Mouse (Mus musculus): ENCODE results near the gene Ifit2. TPM values are rescaled to one million over a fixed set of nuclear protein-coding genes. Genes with fewer than 3 reads are reported as not detected.

Ifit2 gene
- total RNA-seq (2021), result 1 to 10 TPM; 2.8 to 4.0 TPM
- long read RNA-seq, experiment 1, partial matches to known transcripts, result 2 of 4 reads
- long read RNA-seq, experiment 1, other reads (novel, unspliced or antisense), result 2 of 4 reads
- long read RNA-seq, experiment 2, partial matches to known transcripts, result 2 of 2 reads
- long read RNA-seq, experiment 2, other reads (novel, unspliced or antisense), result 0 of 2 reads

DNA sequence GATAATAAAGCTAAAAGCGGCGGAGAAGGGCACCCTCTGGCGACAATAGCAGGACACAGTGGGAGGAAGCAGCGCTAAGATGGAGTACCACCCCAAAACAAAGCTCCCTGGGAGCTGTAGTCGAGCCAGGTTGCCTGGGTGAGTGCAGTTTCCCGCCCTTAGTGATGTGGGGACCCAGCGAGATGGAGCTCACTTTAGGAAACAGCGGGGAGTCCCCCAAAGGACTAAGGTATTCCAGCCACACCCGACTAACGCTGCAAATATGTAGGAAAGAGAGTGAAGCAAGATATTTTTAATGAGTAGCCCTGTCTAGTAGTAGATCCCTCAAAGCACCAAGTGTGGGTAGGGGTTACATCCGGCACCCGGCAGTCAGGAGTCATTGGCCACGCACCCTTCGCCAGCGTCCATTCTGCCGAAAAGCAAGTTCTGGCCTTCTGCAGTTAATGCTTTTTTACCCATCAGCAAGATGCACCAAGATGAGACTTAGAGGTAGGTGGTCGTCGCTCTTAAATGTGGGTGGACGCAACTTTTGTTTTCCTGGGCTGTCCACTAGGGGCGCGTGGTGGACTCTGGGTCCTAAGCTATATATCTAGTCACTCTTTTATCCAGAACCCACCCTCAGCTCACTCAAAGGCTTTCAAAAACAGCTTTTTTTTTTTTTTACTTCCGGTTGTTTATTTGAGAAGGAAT, at the start of gene Ifit2:
Gene Ifit2 (plus strand): TSS at position 161 of the 690 bp plus-strand sequence.
- DNase-seq, result peak; percentile 74

DNA sequence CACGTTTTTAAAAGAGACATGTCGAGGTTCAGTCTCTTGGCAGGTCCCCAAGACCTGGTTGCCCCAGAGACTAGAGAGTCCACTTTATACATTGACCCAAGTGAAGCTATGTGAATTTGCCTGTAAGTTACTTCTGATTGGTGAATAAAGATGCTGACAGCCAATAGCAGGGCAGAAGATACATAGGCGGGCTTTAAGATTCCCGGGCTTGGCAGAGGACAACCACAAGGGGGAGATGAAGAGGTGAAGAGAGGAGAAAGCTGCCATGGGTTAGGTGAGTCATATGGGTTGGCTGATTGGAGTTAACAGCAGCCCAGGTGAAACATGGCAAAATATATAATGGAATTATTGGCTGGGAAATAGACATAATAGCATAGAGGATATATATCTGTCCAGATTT, 49.7 kb upstream of the Ifit2 start:
- DNase-seq, result peak; percentile 82

DNA sequence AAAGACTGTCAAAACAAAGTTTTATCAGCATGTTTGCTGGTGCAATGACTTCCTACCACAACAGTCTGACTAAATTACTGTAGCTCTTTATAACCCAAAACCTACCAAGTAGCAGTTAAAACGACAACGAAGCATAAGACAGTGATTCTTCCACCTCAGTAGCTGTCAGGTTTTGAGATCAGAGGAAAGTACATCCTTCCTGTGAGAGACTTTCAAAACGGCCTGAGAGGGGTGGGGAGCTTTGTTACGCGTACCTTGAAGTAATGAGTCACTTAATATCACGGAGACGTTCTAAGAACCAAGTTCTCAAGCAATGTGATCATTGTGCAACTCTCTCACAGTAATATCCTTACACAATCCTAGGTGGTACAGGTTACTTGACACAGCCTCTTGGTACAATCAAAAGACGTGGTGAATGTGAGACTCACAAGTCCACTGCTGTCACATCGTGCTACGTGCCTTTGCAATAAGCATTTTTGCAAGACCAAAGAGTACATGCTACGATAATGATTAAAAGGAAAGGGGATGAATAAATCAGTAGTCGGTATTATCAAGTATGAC, 45.3 kb upstream of the Ifit2 start:
- DNase-seq, result no peak

DNA sequence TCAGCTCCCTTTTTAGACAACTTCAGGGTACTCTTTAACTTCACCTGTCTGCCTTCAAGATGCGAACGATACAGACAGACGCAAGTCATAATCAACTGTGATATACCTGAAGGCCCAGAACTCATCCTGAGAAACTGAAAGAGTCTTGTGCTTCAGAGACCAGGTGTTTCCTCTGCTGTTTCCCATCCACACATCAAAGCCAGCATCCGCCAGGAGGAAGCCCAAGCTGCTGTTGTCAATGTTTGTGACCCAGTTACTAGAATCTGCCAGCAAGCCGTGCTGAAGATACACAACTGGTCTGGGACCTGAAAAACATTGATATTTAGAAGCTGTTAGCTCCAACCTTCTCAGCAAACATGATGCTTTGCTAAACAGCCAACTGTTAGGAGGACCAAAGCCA, 39.8 kb upstream of the Ifit2 start:
- no peak for DNase-seq

DNA sequence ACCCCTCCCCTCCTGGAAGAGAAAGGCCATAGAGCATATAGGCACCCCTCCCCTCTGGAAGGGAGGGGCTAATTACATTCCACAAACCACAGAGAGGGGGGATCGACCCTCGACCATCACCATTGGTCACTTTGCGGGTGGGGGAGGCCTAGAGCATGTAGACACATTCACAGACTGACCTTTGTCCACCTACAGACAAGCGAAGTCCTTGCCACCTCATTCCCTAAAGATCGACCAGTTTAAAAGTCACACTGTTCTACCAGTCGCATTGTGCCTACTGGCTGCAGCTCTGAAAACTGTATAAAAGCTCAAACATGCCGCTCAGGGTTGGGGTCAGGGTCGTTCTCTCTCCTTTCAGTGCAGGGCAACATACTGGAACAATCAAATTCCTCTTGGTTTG, 39.0 kb upstream of the Ifit2 start:
- peak; percentile 51 for DNase-seq

DNA sequence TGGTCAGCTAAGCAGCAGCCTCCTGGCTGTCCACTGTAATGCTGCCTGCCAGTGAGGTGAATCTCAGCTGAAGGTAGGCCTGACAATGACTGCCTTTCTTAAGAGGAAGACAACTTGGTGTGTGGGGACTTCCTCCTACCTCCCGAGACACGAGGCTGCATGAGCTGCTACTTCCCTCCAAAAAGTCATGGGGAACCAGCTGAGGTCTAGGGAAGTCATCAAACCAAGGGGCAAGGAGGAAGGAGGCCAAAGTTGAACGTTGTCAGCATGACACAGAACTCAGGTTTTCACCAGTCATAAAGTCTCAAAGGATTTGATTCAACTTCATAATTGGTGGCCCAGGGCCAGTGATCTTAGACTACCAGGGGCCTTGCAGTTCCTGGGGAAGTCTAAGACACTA, 34.8 kb upstream of the Ifit2 start:
- DNase-seq, result peak; percentile 32

DNA sequence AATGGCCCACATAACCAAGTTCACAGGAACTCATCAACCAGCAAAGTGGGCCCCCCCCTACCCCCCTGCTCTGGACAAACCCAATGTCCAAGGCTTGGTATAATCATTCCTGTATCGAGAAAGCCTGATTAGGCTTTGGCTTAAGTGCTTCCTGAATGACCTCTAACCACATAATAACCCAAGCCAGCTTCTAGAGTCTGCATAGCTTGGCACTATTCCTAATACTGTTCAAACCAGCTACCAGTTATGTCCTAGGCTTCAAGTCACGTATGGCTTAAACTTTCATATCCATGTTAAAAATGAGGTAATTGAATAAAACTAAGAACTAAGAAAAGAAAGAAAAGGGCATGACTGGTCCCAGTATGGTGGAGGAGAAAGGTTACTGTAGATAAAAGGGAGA, 34.1 kb upstream of the Ifit2 start:
- no peak for DNase-seq

DNA sequence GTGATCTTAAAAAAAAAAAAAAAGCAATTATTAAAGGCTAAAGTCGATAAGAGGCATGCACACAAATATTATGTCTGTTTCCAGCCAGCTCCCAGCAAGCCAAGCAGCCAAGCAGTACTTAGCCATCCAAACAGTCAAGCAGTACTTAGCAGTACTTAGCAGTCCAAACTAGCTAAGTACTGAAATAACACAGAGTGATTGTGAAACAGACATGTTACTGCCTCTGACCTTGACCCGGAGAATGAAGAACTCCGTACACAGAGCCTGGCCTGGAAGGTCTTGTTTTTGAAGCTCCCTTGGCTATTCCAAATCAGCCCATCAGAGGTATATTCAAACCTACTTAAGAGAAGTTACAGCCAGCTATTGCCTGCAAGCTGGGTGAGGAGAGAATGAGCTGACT, 33.3 kb upstream of the Ifit2 start:
- DNase-seq, result peak; percentile 44

DNA sequence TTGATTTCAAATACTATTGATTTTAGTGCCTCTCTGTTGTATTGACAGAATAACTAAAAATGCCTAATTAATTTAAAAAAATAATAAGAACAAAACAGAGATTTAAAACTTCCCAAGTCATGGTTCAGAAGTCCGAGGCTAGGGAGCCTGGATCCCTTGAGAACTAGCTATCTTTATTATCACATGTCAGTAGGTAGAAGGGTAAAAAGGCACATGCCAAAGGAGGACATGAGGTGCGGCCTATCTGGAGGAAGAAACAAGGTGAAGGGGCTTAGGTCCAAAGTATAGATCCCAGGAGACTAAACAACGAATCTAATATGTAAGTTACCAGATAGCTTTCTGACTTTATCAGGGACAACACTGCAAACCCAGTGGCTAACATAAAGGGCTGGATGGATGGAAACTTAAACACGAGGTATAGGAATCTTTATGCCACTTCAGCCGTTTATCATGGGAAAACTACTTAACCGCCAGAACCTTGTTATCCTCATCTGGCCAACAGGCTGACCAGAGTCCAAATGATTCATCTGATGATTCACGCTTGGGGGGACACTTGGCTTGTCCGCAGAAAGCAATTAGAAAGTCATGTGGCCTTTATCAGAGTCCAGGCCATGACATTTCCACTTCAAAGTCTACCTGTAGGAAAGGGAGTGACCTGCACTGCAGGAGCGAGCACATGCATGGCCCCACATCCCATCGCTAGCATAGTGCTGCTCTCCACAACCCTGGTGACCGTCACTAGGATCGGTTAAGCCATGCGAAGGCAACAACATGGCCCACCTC, 32.5 kb upstream of the Ifit2 start:
- DNase-seq, result peak; percentile 70

DNA sequence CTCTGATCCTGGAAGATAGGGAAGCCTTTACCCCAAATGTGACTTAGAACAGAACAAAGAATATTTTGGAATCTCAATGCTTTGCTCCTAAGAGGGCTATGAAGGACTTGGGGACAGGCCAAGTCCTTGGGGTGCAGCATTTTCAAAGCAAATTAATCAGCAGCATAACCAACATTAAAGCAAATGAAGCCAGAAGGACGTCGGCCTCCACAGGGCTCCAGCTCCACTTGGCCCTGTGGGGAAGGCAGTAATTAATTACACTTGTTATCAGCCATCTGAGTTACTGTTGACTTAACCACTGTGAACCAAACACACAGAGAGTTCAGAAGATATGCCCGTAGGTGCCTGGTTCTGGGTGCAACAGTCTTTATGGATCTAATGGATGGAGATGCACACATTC, 31.7 kb upstream of the Ifit2 start:
- DNase-seq, result peak; percentile 69

DNA sequence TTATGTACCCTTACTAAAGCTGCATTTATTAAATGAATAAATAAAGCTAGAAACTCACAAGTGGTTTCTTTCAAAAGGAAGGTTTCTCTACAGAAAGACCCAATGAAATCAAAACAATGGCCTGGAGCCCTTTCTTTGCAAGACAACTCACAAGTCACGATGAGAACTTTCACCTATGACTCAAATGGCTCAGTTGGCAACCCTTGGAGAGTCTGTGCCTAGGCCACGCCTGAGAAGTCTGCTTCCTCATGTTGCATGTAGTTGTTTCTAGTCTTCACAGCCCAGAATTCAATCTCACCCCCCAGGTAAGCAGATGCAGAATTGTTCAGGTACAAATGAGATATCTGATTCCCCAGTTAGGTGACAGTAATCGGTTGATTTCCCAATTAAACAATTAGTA, 30.8 kb upstream of the Ifit2 start:
- DNase-seq, result peak; percentile 41

DNA sequence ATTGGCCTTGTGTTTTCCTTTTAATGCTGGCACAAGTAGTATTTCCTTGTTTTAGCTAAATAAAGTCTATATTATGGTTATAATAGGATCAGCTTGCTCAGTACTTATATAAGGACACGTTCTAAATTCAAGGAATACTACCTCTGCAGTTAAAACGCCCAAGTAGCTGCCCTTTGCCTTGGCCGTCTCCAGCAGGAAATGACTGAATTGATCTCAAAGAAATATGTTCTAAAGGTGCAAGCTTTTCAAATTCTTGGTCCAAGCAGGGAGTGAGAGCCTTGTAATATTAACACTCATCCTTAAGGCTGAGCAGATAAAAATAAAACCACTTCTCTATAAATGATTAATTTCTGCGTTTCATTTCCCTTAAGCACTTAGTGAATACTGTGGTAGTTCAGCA, 30.4 kb upstream of the Ifit2 start:
- DNase-seq, result no peak

DNA sequence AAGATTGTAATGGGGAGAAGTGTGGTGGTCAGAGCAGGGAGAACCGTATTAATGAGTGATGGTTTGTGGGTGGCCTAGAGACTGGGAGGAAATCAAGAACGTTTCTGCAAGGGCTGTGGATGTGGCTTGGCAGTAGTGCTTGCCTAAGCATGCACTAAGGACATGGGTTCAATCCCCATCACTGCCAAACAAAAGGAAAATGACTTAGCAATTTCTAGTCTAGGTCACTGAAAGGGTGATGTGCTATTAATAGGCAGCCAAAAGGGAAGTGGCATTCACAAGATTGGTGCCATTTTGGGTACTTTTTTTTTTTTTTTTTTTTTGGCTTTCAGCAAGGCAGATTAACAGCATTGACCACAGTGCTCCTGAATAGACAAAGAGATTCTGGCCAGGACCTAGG, 29.1 kb upstream of the Ifit2 start:
- DNase-seq, result no peak

DNA sequence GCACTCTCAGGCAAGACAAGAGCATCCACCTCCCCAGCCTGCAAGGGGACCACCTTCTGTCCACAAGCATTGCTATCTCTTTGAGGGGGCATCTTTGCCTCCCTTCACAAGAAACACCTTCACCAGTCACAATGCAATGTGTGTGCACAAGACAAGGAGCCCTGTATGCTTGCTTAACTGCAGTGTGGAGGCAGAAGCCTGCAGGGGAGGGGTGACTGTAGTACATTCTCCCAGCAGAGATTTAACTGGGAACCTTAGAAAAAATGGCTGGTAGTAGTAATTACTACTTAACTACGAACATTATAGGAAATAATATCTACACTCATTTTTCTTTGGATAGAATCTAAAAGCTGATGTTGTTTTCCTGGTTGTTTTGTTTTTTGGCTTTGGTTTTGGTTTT, 28.5 kb upstream of the Ifit2 start:
- no peak for DNase-seq

DNA sequence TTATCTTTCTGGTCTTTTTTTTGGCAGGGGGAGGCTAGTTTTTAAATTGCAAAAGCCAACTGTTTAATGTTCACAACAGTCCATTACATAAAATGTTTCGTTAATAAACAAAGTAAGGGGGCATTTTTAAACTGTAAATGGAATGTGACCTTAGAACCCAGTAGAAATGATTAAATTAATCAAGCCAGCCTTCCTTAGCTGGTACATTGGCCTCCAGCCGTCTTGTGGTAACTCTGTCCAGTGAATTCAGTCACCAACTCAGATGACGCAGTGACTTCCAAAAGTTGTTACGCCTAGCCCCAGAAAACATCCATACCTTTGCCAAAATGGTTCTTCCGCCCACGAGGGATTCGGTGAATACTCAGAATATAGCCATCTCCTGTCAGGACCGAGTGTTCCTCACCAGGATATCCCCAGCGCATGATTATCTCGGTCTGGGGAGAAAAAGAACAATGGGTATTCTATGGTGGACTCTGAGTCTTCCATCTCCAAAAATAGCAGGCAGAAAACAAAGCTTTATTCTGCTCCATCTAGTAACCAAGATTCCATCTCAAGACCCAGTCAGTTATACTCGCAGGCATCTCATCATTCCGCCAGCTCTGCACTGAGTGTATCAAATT, 27.3 kb upstream of the Ifit2 start:
- DNase-seq, result no peak

DNA sequence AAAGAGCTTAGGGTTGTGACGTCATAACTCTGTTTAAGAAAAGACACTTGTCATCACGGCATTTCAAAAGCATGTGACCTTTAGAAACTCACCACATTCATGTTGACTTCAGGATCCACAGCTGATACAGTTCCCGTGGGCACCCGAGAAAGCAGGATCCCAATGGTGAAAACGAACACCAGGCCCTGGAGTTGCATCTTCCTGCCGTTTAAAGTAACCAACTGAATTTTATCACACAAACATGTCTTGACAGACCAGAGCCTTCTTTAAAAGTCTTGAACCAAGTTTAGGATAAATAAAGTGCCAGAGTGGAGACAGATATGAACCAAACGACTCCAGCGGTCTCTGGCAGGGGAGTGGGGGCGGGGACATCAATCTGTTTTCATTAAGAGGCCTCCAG, 25.8 kb upstream of the Ifit2 start:
- DNase-seq, result no peak

DNA sequence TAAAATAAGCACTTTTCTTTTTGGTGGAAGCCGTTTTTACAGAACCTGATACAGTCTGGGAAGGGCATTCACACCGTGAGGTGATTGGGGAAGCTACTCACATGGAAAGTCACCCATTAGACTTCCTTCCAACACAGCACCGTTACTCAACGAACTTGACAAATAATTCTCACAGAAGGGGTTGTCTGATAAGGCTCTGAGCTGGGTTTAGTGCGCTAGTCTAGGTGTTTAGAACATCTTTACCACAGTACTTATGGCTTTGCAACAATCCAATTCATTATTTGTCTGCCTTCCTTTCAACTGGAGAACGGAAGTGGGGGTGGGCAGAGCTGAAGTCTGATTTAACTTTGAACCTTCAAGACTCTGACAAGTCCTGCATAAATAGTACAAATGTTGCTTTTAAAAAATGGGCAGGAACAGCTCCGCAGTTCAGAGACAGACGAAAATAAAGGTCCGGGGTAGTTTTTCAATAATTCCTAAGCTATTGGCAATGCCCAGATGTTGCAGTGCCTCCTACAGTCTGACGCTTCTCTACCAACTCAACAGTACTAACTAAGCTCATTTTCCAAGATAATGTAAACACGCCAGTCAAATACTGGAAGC, 24.1 kb upstream of the Ifit2 start:
- peak; percentile 40 for DNase-seq

DNA sequence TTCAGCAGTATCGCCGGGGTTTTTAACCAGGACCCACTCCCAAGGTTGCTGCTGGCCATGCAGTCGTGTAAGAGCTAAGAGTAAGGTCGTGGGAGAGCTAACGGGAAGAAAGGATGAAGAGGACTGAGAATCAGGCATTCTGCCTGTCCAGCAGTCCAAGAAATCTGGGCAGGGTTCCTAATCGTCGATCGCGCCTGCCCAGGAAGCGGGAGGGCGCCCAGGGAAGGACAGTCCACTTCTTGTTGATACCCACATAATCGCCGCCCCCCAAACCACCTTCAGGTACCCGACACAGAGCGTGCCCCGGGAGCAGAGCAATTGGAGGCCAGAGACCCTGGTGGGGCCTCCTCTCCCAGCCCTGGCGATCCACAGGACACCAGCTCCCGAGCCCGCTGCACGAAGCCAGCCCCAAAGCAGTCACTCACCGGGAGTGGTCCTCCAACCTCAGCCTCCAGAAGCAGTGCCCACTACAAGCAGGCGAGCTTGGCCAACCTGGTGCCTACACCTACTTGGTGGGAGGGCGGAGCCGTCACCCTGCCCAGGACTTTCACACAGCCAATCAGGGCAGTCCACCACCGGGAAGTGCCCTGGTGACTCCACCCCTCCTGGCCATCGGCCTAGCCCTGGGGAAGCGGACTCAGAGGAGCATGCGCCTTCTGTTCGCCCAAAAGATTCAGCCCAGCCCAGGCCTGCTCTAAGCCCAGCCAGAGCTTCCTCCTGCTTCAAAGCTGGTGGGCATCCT, 23.4 kb upstream of the Ifit2 start, which contains the start of gene Lipa:
Gene Lipa (minus strand): TSS at position 534 of the 742 bp plus-strand sequence.
- DNase-seq, result peak; percentile 97

DNA sequence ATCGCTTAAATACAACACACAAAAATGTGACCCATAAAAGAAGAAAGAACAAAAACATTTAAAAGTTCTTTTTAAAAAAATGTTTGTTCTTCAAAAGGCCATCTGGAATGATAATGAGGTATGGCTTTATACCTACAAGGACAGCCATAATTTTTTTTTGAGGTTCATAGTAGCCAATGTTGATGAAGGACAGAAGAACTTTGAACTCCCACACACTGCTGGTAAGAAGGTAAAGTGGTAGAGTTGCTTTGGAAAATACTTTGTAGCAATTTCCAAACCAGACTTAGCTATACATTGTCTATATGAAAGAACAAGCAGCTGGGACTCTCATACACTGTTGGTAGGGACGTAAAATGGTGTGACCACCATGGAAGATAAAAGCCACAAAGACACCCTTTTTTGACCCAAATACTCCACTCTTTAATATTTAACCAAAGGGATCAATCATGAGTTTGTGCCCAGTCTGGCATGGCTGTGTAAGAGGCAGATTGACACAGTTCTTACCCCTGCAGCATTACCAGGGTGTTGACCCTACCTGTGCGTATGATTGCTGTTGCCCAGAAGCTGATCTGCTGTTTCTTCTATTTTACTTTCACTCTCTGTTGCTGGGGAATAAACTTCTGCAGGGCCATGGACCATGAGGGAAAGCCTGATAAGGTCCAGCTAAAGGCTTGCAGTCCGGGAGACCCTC, 18.3 kb upstream of the Ifit2 start:
- DNase-seq, result no peak

DNA sequence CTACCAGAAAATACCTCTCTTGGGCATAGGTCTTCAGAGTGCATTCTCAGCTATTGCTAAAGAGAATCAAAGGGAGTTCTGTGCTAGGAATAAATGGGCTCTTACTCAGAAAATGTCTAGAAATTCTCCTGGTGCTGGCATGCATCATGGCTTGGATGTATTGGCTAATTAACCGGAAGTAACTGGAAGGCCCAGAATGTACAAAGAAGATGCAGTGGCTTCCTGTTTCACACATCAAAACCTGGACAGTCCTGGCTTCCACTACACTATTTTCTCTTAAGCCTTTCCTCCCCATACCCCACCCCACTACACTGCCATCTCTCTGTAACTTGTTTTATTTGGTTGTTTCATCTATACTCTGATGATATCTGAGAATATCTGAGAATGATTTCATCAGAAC, 11.1 kb upstream of the Ifit2 start:
- DNase-seq, result no peak

DNA sequence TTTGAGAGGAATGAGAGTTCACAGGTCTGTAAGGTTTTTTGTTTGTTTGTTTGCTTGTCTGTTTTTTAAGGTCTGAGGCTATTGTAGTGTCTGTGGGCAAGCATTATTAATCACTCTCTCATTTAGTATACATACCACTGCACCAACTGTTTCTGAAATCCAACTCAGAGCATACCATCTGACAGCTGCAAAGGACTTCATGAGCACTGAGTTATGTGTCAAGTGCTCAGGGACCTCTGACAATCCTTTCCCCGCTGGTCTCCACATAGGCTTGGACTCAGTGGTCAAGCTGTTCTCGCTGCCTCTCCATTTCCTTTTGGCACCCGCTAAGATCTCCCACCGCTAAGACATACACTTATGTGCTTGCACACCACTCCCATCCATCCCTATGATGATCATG, 4.3 kb upstream of the Ifit2 start:
- DNase-seq, result no peak

Data from adrenal gland, postnatal 10 days (tissue).